Mouse (Mus musculus) embryonic fibroblast, embryonic 13.5 days (primary cell): ENCODE measurements around the gene Olfr13.

Experiments
- CTCF ChIP-seq: IDR thresholded peaks from 2 replicates; pipeline ENCODE4 v1.5.1; 2011; ENCODE audit warnings: mild to moderate bottlenecking, control low read depth, low read length, moderate library complexity, borderline replicate concordance; ENCODE audit not compliant: insufficient read depth
- POLR2A ChIP-seq: IDR thresholded peaks from 2 replicates; pipeline ENCODE4 v1.6.1; 2011; ENCODE audit warnings: low read depth, mild to moderate bottlenecking, control low read depth, low read length, moderate library complexity

DNA sequence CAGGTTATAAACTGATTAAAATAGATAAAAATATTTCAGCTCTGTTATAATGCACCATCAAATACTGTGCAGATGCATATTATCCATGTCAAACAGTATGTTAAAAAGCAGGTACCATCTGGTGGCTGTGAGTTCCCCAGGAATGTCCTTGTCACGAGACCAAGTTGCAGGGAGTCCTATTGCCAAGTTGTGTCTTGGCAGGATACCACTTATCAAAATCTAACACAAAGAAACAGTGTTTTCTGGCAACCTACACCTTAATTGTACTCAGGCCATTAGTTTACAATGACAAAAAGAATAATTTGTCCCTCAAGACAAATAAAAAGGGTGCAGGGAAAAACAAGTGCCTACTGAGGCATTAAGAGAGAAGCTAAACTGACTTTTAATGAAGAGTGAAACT lies 12.4 kb upstream of the Olfr13 start:
- no peak for TF ChIP-seq CTCF
- TF ChIP-seq POLR2A: no peak
